Mouse (Mus musculus) heart, adult 2 months (tissue): ENCODE results near the gene Pip5k1c. TPM values are rescaled to one million over a fixed set of nuclear protein-coding genes. Genes with fewer than 3 reads are reported as not detected.

Experiments
- DNase-seq, 2 experiments: peaks; one replicate each; pipeline ENCODE4 v3.0.0; 2021
- H3K27ac ChIP-seq: fragments of 200-600 bp; 2 replicates; pipeline ENCODE4 v1.8.1; 2022
- H3K27me3 ChIP-seq: fragments of 200-500 bp; 2 replicates; pipeline ENCODE4 v1.6.1; 2012; ENCODE audit warnings: mild to moderate bottlenecking, low read length, inconsistent platforms, mixed read lengths; ENCODE audit not compliant: control insufficient read depth, insufficient read depth
- H3K36me3 ChIP-seq: fragments of 200-500 bp; 2 replicates; pipeline ENCODE4 v1.6.1; 2012; ENCODE audit warnings: low read length, inconsistent platforms; ENCODE audit not compliant: control insufficient read depth, insufficient read depth
- H3K4me1 ChIP-seq: fragments of 200-500 bp; 2 replicates; pipeline ENCODE4 v1.6.1; 2011; ENCODE audit warnings: low read length; ENCODE audit not compliant: control insufficient read depth, insufficient read depth
- H3K4me3 ChIP-seq: fragments of 200-600 bp; 2 replicates; pipeline ENCODE4 v1.8.1; 2022
- H3K79me2 ChIP-seq: fragments of 200-500 bp; replicated peaks from 2 replicates; pipeline ENCODE4 v1.6.1; 2012; ENCODE audit warnings: mild to moderate bottlenecking, inconsistent platforms, low read length, moderate library complexity, mixed read lengths; ENCODE audit not compliant: control insufficient read depth, insufficient read depth
- H3K9ac ChIP-seq: fragments of 200-500 bp; 2 replicates; pipeline ENCODE4 v1.6.1; 2012; ENCODE audit warnings: low read depth, mild to moderate bottlenecking, control low read depth, inconsistent platforms, low read length, mixed read lengths
- CTCF ChIP-seq: fragments of 200-600 bp; IDR thresholded peaks from 2 replicates; pipeline ENCODE4 v1.8.1; 2022; ENCODE audit warnings: antibody characterized with exemption, mild to moderate bottlenecking, moderate library complexity
- EP300 ChIP-seq: fragments of 200-500 bp; IDR thresholded peaks from 2 replicates; pipeline ENCODE4 v1.6.1; 2011; ENCODE audit warnings: low read depth, low read length, control low read depth; ENCODE audit not compliant: insufficient read depth
- POLR2A ChIP-seq: fragments of 200-500 bp; IDR thresholded peaks from 2 replicates; pipeline ENCODE4 v1.6.1; 2011; ENCODE audit warnings: mild to moderate bottlenecking, low read depth, low read length, control low read depth; ENCODE audit not compliant: insufficient read depth
- WGBS: fragments of 180-500 bp; shearing (Covaris S2); methylation state at CpG from one replicate; pipeline ENCODE4 v1.1.7; 2018; 5-methylcytosine and 5-hydroxymethylcytosine counted together
- intact Hi-C: fragments of 180-260 bp; cut with DNase I; formaldehyde crosslinking; loops from one replicate; pipeline ENCODE4 v1.15.1; 2025
- polyA plus RNA-seq: library from polyadenylated mRNA; depleted of rRNA; stranded (reverse); fragments of >200 nt; gene quantifications from 2 replicates; pipeline ENCODE4 v1.2.3, GENCODE M21; 2012
- total RNA-seq, 2 experiments: library from RNA; stranded (reverse); gene quantifications; 2 replicates each; pipeline ENCODE4 v1.2.3; 2021

Pip5k1c gene
- total and polyA plus RNA-seq, 3 experiments, result 27.0 to 37.5 (median 28.0) TPM

- WGBS, result 76% methylated on average over 4 of the region's 4 CpGs
- peaks cover 9% of the 10 kb centered on the region for H3K4me1 ChIP-seq
- DNase-seq, result no peak
- H3K79me2 ChIP-seq, result no peaks in the 10 kb centered on the region; the same call in 1 of the 2 replicates
- H3K9ac ChIP-seq, result no peak overlapping the region
- intact Hi-C loops, result no loop called here
- H3K27me3 ChIP-seq, result 0 out of 2 replicates have a peak, but pooled peaks cover 2% of the 10 kb centered on the region
- H3K4me3 ChIP-seq, result no peak overlapping the region
- no peaks in the 10 kb centered on the region for H3K36me3 ChIP-seq
- TF ChIP-seq EP300, result no peak
- no peak for TF ChIP-seq CTCF
- no peak for TF ChIP-seq POLR2A
- H3K27ac ChIP-seq, result no peak overlapping the region
Measured at GRCm38 (mm10) chr10:81345162-81345534, 52.4 kb downstream of the Pip5k1c start.

DNA sequence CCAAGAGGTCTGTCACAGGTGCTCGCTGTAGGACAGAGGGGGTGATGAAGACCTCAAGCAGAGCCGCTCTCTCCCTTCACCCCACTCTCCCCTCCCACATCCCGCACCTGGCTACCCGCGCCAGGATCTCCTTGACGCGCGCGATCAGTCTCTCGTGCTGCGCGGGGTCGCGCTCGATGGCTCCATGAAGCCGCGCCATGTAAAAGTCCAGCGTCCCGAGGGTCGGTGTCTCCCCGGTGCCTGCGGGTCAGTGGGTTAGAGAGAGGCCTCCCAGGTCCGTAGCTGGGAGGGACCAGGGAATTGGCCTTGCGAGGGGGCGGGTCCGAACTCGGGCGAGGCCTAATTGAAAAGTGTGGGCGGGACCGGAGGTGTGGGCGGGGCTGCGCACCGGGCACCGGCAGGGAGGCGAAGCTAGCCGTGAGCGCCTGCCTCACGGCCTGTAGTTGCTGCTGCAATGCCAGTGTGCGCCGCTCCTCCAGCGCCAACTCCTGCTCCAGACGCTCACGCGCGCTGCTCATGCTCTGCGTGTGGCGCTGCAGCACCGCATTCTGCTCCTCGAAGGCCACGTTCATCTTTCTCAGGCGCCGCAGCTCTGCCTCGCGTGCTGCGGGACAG, 53.8 kb downstream of the Pip5k1c start:
- Histone ChIP-seq H3K27me3 (0 out of 2 replicates have a peak, but pooled peaks cover 2% of the 10 kb centered on the region), H3K9ac (no peak overlapping the region), H3K27ac (no peak overlapping the region), H3K4me3 (no peak overlapping the region), H3K4me1 (peaks cover 9% of the 10 kb centered on the region), H3K79me2 (no peaks in the 10 kb centered on the region; the same call in 1 of the 2 replicates), H3K36me3 (no peaks in the 10 kb centered on the region)
- 59% methylated on average over 55 of the region's 55 CpGs for WGBS
- TF ChIP-seq POLR2A (no peak), EP300 (no peak), CTCF (no peak)
- DNase-seq, result peak in 1 of 2 experiments; percentile 50
- intact Hi-C loops, result no loop called here

DNA sequence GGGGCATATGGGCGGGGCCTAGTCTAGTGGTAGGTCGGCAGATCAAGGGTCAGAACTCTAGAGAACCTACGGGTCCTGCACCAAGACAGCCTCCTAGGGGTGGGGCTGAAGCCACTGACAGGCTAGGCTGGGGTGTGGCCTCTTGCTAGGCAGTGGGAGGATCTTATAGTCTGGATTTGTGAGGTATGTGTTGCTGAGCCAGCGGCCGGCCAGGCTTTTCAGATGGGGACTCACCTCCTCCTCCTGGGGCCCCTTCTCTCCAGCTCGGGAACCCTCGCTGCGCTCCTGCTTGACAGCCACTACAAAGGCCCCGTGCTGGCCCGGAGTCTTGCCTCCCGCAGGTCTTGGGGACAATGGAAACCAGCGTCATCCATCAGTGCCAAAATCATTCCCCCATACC, 56.4 kb downstream of the Pip5k1c start:
- 17% methylated on average over 12 of the region's 12 CpGs for WGBS
- Histone ChIP-seq H3K27ac (peak overlapping the region; percentile 96), H3K4me3 (peak overlapping the region; percentile 97), H3K36me3 (no peaks in the 10 kb centered on the region), H3K9ac (peak overlapping the region; percentile 99; the same call in 1 of the 2 replicates), H3K79me2 (no peaks in the 10 kb centered on the region), H3K27me3 (no peaks in the 10 kb centered on the region), H3K4me1 (peaks cover 8% of the 10 kb centered on the region)
- intact Hi-C loops, result no loop called here
- TF ChIP-seq POLR2A, result no peak
- no peak for TF ChIP-seq EP300
- TF ChIP-seq CTCF, result no peak
- peak; percentile 52 for DNase-seq

DNA sequence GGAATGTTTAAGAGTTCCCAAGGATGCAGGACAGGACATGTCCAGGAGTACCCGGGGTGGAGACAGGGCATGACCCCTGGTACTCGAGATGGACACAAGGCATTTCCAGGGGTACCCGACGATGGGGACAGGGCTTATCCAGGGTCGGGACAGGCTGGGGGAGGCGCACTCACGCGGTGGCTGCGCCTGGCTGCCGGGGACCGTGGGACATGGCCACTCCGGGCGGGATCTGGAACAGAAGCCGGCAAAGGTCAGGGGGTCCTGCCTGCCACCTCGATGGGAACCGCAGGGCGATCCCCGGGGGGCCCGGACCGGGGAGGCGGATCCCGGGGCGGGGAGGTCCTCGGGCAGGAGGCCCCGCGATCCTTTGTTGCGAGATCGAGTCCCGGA, 57.2 kb downstream of the Pip5k1c start:
- no peaks in the 10 kb centered on the region for H3K36me3 ChIP-seq
- H3K4me3 ChIP-seq, result peak overlapping the region; percentile 97
- WGBS, result under 1% methylated on average over 29 of the region's 29 CpGs
- peak overlapping the region; percentile 96 for H3K27ac ChIP-seq
- intact Hi-C loops, result loop anchor here (2.0 kb wide), 2 partner anchors 27 to 29 kb away; partner anchors contain the start of gene Cactin
- peaks cover 3% of the 10 kb centered on the region; the same call in 1 of the 2 replicates for H3K4me1 ChIP-seq
- no peaks in the 10 kb centered on the region for H3K79me2 ChIP-seq
- no peak for TF ChIP-seq POLR2A
- TF ChIP-seq CTCF, result no peak
- TF ChIP-seq EP300, result no peak
- H3K9ac ChIP-seq, result peak overlapping the region; percentile 99
- no peaks in the 10 kb centered on the region for H3K27me3 ChIP-seq
- no peak for DNase-seq

DNA sequence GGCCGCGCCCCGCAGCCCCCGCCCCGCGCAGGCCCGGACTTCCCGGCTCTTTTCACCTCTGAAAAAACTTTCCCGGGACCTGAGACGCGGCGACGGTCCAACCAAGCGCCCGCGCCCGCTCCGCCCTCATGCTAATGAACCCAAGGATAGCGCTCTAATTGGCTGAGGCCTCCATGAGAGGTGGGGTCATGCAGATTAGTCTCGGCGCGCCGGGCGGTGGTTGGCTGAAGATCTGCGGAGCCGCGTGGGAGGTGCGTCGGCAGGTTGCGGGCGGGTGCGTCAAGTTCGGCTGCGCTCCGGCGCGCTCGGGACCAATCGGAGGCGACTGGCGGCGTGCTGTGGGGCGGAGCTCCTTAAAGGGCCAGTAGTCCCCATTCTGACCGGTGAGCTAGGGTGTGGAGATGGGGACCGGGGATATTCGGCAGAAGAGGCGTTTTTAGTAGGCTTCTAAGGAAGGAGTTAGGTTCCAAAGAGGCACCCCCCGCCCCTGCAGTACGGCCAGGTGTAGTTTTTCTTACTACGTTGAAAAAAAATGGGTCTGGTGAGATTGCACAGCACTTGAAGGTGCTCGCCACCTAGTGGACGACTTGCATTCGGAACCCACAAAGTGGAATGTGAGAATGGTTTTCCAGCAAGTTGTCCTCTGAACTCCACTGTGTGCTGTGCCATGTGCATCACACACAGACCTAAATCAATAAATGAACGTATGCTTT, 57.7 kb downstream of the Pip5k1c start, which contains the start of gene Hmg20b:
Hmg20b (minus strand) TSS at position 130 of the 713 bp plus-strand sequence.
- TF ChIP-seq CTCF (peak; percentile 90), EP300 (peak; percentile 69; the same call in 1 of the 2 replicates), POLR2A (0 out of 2 replicates have a peak, but pooled peaks have one; percentile 52)
- Histone ChIP-seq H3K79me2 (no peaks in the 10 kb centered on the region), H3K27me3 (no peaks in the 10 kb centered on the region), H3K9ac (peak within 1 kb of the TSS; percentile 99), H3K36me3 (no peaks in the 10 kb centered on the region), H3K4me1 (peaks cover 3% of the 10 kb centered on the region; the same call in 1 of the 2 replicates), H3K27ac (peak within 1 kb of the TSS; percentile 96), H3K4me3 (peak within 1 kb of the TSS; percentile 97)
- intact Hi-C loops, result loop anchor here (2.0 kb wide), 2 partner anchors 26 to 30 kb away; partner anchors contain the start of gene Cactin
- DNase-seq, result peak; percentile 98 to 100
- under 1% methylated on average over 54 of the region's 54 CpGs for WGBS
